Mouse (Mus musculus) cerebellum, adult 2 months (tissue): Measurements from ENCODE around the gene Tgm5. TPM values are rescaled to one million over a fixed set of nuclear protein-coding genes. Genes with fewer than 3 reads are reported as not detected.
"Not testable (repeated sequence)": the region's sequence is repeated elsewhere in the genome, so short reads cannot be mapped to it uniquely, and the experiment has no call there.

ENCODE experiments used
- DNase-seq, 2 experiments: peaks; one replicate each; pipeline ENCODE4 v3.0.0; 2021
- H3K27ac ChIP-seq: fragments of 200-500 bp; 2 replicates; pipeline ENCODE4 v1.5.1; 2012; ENCODE audit warnings: low read length, control low read depth, inconsistent platforms; ENCODE audit not compliant: insufficient read depth
- H3K27me3 ChIP-seq: fragments of 200-500 bp; 2 replicates; pipeline ENCODE4 v1.6.1; 2012; ENCODE audit warnings: inconsistent platforms, mild to moderate bottlenecking, low read length, moderate library complexity; ENCODE audit not compliant: control insufficient read depth, insufficient read depth
- H3K4me1 ChIP-seq: fragments of 200-500 bp; 2 replicates; pipeline ENCODE4 v1.6.1; 2011; ENCODE audit warnings: low read length; ENCODE audit not compliant: control insufficient read depth, insufficient read depth
- H3K4me3 ChIP-seq: fragments of 200-500 bp; replicated peaks from 2 replicates; pipeline ENCODE3; 2011; ENCODE audit warnings: mild to moderate bottlenecking, low read depth, low read length, control low read depth; ENCODE audit not compliant: insufficient read depth
- CTCF ChIP-seq: fragments of 200-500 bp; IDR thresholded peaks from 2 replicates; pipeline ENCODE4 v1.5.1; 2011; ENCODE audit warnings: low read depth, mild to moderate bottlenecking, control low read depth, low read length, moderate library complexity, borderline replicate concordance; ENCODE audit not compliant: insufficient read depth
- POLR2A ChIP-seq: fragments of 200-500 bp; IDR thresholded peaks from 2 replicates; pipeline ENCODE4 v1.6.1; 2011; ENCODE audit warnings: low read length, control low read depth, borderline replicate concordance; ENCODE audit not compliant: insufficient read depth
- WGBS: fragments of 180-500 bp; shearing (Covaris S2); methylation state at CpG from one replicate; pipeline ENCODE4 v1.1.7; 2018; 5-methylcytosine and 5-hydroxymethylcytosine counted together
- polyA plus RNA-seq: library from polyadenylated mRNA; depleted of rRNA; stranded (reverse); fragments of >200 nt; gene quantifications from 2 replicates; pipeline ENCODE4 v1.2.3, GENCODE M21; 2012

Tgm5 gene
- polyA plus RNA-seq, 1 experiment: 2.7 TPM

DNA sequence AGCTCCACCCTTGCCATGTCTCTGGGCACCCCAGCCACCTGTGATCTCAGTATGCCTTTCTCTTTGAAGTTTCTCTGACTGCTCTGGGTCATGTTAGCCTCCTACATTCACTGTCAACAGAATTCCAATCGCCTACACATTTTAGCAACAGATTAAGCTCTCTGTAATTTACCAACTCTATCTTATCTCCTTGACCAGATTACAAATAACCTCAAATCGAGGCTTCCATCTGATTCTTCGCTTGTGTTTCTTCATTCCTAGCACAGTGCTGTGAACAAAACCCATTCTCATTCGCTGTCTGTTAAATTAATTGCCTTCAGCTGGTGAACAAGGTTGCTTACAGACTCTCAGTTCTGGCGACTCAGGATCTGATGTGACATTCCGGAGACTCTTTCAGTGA is 27.6 kb downstream of the Tgm5 start:
- Histone ChIP-seq H3K27me3 (no peaks in the 10 kb centered on the region), H3K27ac (no peak overlapping the region), H3K4me3 (no peak overlapping the region), H3K4me1 (peaks cover 9% of the 10 kb centered on the region; the same call in 1 of the 2 replicates)
- WGBS: 85% methylated on average over 6 of the region's 6 CpGs
- DNase-seq: no peak
- TF ChIP-seq CTCF: no peak
- TF ChIP-seq POLR2A: no peak

DNA sequence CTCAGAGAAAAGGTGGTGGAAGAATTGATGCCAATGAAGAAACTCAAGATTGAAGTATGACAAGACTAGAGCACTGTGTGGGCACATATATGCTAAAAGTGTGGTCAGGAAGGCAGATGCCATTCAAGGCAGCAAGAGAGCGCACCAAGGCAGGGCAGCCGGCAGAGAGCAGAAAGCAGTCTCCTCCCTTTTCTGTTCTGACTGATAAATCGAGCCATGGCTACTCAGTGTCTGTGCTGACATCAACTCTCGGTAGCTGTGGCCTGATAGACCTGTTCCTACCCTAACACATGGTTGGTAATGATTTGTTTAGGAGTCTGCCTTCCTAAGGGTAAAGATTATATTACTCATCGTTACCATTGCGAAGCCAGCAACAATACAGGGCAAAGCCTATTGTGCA is 29.7 kb downstream of the Tgm5 start:
- Histone ChIP-seq H3K4me1 (peaks cover 9% of the 10 kb centered on the region; the same call in 1 of the 2 replicates), H3K27me3 (no peaks in the 10 kb centered on the region), H3K27ac (no peak overlapping the region), H3K4me3 (no peak overlapping the region)
- WGBS: 97% methylated on average over 6 of the region's 6 CpGs
- DNase-seq: no peak
- TF ChIP-seq CTCF: no peak
- no peak for TF ChIP-seq POLR2A

DNA sequence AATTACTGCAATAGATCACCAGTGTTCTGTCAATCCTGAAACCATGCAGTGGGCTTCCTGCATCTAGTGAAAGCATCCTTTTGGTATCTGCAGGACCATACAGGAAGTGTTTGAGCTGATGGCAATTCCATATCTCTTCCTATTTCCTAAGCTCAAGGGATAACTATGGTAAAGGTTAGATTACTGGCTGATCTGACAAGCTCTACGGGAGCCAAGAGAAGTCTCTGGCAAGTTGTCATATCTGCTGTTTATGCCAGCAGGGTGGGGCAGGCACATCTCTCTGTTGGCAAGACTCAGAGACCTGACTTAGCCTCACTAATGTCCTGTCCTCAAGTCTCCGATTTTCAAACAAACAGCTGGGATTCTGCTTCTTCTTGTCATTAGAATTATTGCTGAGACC is 31.6 kb downstream of the Tgm5 start:
- Histone ChIP-seq H3K27ac (no peak overlapping the region), H3K4me1 (peaks cover 9% of the 10 kb centered on the region; the same call in 1 of the 2 replicates), H3K27me3 (no peaks in the 10 kb centered on the region), H3K4me3 (no peak overlapping the region)
- peak; percentile 30 to 67 for DNase-seq
- 8% methylated on average over 2 of the region's 2 CpGs for WGBS
- no peak for TF ChIP-seq POLR2A
- TF ChIP-seq CTCF: no peak

DNA sequence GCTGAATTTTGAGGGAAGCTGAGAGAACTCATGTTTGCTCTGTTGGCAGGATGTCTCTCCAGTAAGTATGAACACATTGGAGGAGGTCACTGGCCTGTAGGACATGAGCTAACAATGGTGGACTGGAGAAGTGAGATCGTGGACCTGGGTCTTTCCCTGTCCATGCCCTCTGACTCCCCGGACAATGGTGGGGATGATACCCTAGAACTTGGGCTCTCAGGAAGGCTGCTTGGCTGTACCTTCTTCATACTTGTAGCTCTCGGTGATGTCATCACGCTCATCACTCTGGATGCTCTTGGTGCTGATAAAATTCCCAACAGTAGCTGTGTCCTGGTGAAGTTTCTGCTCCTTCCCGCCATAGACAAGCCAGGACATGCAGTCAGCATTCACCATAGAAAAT is 33.5 kb downstream of the Tgm5 start:
- DNase-seq: no peak
- H3K27ac ChIP-seq: no peak overlapping the region
- TF ChIP-seq POLR2A (no peak), CTCF (no peak)
- H3K27me3 ChIP-seq: no peaks in the 10 kb centered on the region
- H3K4me1 ChIP-seq: peaks cover 9% of the 10 kb centered on the region; the same call in 1 of the 2 replicates
- 94% methylated on average over 5 of the region's 5 CpGs for WGBS
- H3K4me3 ChIP-seq: no peak overlapping the region

DNA sequence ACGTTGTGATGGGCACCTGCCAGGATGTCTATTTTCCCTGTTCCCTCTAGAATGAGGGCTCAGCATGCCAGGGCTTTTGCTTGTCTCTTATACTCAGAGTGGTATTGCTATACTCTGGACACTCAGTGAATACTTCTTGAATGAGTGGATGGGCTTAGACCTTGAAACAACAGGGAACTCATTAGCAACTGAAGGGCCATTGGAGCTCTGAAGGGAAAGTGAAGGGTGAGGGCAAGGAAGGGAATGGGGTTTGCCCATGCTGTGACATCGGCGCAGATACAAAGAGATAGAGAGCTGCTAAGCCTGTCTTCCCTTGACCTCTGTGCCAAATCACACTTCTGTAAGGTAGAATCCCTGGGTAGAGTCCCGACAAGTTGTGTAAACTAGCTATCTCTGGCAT is 40.0 kb downstream of the Tgm5 start:
- H3K27me3 ChIP-seq: no peaks in the 10 kb centered on the region
- TF ChIP-seq POLR2A (no peak), CTCF (no peak)
- no peak for DNase-seq
- no peaks in the 10 kb centered on the region for H3K4me1 ChIP-seq
- no peak overlapping the region for H3K4me3 ChIP-seq
- 73% methylated on average over 4 of the region's 4 CpGs for WGBS
- H3K27ac ChIP-seq: no peak overlapping the region

DNA sequence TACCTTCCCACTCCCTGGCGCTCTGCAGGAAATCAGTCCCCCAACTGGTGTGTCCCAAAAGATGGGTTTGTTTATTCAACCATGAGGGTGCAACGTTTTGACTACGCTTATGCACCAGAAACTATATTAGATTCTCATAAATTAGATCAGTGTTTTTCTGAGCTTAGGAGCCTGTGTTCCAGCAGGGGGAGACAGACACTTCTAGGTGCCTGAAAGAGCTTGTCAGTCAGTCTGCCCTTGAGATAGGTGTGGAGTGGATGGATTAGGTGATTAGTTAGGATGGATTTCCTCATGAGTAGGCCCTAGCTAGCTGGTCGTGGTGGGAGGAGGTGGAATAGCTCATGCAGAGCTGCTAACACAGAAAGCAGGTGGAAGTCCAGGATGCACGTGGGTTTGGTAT is 44.5 kb downstream of the Tgm5 start:
- 33% methylated on average over 5 of the region's 5 CpGs for WGBS
- H3K27ac ChIP-seq: no peak overlapping the region
- no peak overlapping the region for H3K4me3 ChIP-seq
- H3K27me3 ChIP-seq: no peaks in the 10 kb centered on the region
- peak; percentile 50 to 60 for DNase-seq
- no peaks in the 10 kb centered on the region for H3K4me1 ChIP-seq
- TF ChIP-seq CTCF: peak; percentile 83
- no peak for TF ChIP-seq POLR2A

DNA sequence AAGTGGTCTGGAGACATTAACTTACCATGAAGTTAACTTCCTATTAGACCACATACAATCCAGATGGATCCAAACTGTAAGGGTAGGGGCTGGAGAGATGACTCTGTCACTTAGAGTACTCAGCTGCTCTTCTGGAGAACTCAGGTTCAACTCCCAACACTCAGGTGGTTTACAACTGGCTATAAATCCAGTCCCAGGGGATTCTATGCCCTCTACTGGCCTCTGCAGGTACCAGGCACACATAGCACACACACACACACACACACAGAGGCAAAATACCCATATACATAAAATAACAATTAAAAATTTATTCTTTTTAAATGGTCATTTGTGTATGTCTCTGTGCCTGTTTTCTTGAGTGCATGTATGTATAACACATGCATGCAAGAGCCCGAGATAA is 46.3 kb downstream of the Tgm5 start:
- H3K27me3 ChIP-seq: no peaks in the 10 kb centered on the region
- H3K4me1 ChIP-seq: no peaks in the 10 kb centered on the region
- H3K27ac ChIP-seq: no peak overlapping the region
- no peak for DNase-seq
- no peak for TF ChIP-seq CTCF
- no peak for TF ChIP-seq POLR2A
- H3K4me3 ChIP-seq: no peak overlapping the region
- 95% methylated on average over 1 of the region's 1 CpGs for WGBS

DNA sequence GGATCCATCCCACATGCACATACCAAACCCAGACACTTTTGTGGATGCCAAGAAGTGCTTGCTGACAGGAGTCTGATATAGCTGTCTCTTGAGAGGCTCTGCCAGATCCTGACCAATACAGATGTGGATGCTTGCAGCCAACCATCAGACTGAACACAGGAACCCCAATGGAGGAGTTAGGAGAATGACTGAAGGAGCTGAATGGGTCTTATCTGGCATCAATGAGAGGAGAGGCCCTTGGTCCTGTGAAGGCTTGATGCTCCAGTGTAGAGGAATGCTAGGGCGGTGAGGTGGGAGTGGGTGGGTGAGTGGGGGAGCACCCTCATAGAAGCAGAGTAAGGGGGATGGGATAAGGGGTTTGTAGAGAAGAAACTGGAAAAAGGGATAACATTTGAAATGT is 46.8 kb downstream of the Tgm5 start:
- not testable (repeated sequence) for H3K4me1 ChIP-seq, H3K4me3 ChIP-seq, H3K27ac ChIP-seq, H3K27me3 ChIP-seq, DNase-seq
- WGBS: 97% methylated on average over 1 of the region's 1 CpGs
